Mouse (Mus musculus) kidney, postnatal 0 days (tissue): ENCODE measurements around the gene Luzp1. TPM values are rescaled to one million over a fixed set of nuclear protein-coding genes. Genes with fewer than 3 reads are reported as not detected.
A peak's percentile ranks its signal among the peaks of the same experiment; 100 is the strongest.

Experiments used
- ATAC-seq: fragments of 200-750 bp; cut with Nextera tagmentation; replicated peaks from 2 replicates; pipeline ENCODE4 v1.8.0; 2017; ENCODE audit warnings: low read depth, moderate number of reproducible peaks, moderate TSS enrichment, moderate library complexity; ENCODE audit not compliant: low FRiP score
- DNase-seq: peaks from one replicate; pipeline ENCODE4 v3.0.0-alpha.2; 2016; ENCODE audit warnings: low spot score
- H3K27ac ChIP-seq: fragments of 300-500 bp; sonication (generic); 2 replicates; pipeline ENCODE4 v1.5.1; 2014; ENCODE audit warnings: mild to moderate bottlenecking
- H3K27me3 ChIP-seq: fragments of 300-500 bp; sonication (generic); 2 replicates; pipeline ENCODE4 v1.6.1; 2014; ENCODE audit warnings: low read length, mixed read lengths; ENCODE audit not compliant: insufficient read depth
- H3K36me3 ChIP-seq: fragments of 300-500 bp; sonication (generic); 2 replicates; pipeline ENCODE4 v1.6.1; 2014; ENCODE audit warnings: low read length, mixed read lengths; ENCODE audit not compliant: insufficient read depth
- H3K4me1 ChIP-seq: fragments of 300-500 bp; sonication (generic); replicated peaks from 2 replicates; pipeline ENCODE4 v1.6.1; 2014; ENCODE audit warnings: antibody characterized with exemption, low read length, mixed read lengths; ENCODE audit not compliant: insufficient read depth
- H3K4me2 ChIP-seq: fragments of 300-500 bp; sonication (generic); 2 replicates; pipeline ENCODE4 v1.6.1; 2014; ENCODE audit warnings: mild to moderate bottlenecking, low read length, moderate library complexity, mixed read lengths
- H3K4me3 ChIP-seq: fragments of 300-500 bp; sonication (generic); replicated peaks from 2 replicates; pipeline ENCODE4 v1.5.1; 2014; ENCODE audit warnings: low read depth, low read length
- H3K9ac ChIP-seq: fragments of 300-500 bp; sonication (generic); 2 replicates; pipeline ENCODE4 v1.6.1; 2014; ENCODE audit warnings: low read depth, low read length
- H3K9me3 ChIP-seq: fragments of 300-500 bp; sonication (generic); replicated peaks from 2 replicates; pipeline ENCODE4 v1.6.1; 2016; ENCODE audit warnings: low read length, inconsistent platforms, mixed read lengths
- CTCF ChIP-seq: IDR thresholded peaks from 2 replicates; pipeline ENCODE4 v1.5.1; 2016; ENCODE audit warnings: antibody characterized with exemption, low read depth, mild to moderate bottlenecking, moderate library complexity
- WGBS: fragments of 180-500 bp; shearing (Covaris S2); extraction: QIAGEN DNeasy Blood & Tissue Kit; methylation state at CpG from one replicate; pipeline ENCODE4 v1.1.7; 2014; 5-methylcytosine and 5-hydroxymethylcytosine counted together
- polyA plus RNA-seq: library from polyadenylated mRNA; unstranded; fragments of >200 nt; fragmentation: Nextera tagmentation; extraction: Ambion mirVana; gene quantifications from 2 replicates; pipeline ENCODE4 v1.2.1, GENCODE M21; 2015

Luzp1 gene
- polyA plus RNA-seq, 1 experiment from 2014 or later = 111 TPM

DNA sequence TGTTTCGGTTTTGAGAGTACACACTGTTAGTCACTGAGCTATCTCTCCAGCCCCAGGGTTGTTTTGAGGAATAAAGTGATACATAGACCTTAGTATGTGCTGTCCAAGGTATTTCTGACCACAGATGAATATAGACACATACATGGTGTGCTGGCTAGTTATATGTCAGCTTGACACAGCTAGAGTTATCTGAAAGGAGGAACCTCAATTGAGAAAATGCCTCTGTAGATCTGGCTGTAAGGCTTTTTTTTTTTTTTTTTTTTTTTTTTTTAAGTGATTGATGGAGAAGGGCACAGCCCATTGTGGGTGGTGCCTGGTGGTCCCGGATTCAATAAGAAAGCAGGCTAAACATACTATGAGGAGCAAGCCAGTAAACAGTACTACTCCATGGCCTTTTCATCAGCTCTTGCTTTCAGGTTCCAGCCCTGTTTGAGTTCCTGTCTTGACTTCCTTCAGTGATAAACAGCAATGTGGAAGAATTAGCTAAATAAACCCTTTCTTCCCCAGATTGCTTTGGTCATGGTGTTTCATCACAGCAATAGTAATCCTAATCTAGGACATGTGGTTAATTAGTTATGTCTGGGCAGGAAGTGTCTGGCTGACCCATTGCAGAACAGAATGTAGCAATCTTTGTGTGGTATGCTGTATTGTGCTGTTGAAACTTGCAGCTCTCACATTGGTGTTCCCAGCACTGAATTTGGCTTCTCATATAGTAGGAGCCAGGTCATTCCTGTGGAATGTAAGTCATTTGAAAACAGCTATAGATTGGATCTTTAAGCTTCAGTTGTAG, 36.1 kb downstream of the Luzp1 start:
- Histone ChIP-seq H3K4me1 (0 out of 2 replicates have a peak, but pooled peaks cover 10% of the 10 kb centered on the region), H3K36me3 (no peaks in the 10 kb centered on the region), H3K9me3 (no peaks in the 10 kb centered on the region), H3K27ac (no peak overlapping the region), H3K4me3 (no peak overlapping the region), H3K4me2 (no peak overlapping the region), H3K9ac (no peak overlapping the region), H3K27me3 (no peaks in the 10 kb centered on the region)
- DNase-seq (peak; percentile 20), ATAC-seq (no peak)
- 44% methylated on average over 2 of the region's 2 CpGs for WGBS
- TF ChIP-seq CTCF = no peak

DNA sequence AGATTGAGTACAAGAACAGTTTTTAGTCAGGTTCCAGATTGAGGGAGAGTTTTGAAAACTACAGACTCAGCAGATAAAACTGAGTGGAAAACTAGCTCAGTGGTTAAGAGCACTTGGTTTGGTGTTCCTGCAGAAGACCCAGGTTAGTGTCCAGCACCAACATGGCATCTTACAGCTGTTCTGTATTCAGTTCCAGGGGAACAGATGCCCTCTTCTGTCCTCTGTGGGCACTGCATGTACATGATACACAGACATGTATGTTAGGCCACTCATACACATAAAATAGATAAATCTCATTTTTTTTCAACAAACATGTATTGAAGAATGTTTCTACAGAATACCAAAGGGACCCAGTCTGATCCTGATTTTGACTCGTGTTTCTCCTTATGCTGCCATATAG, 40.3 kb downstream of the Luzp1 start:
- no peak overlapping the region for H3K27ac ChIP-seq
- ATAC-seq = no peak
- H3K4me1 ChIP-seq = peaks cover 5% of the 10 kb centered on the region; the same call in 1 of the 2 replicates
- TF ChIP-seq CTCF = peak; percentile 58; the same call in 1 of the 2 replicates
- WGBS = 92% methylated on average over 1 of the region's 1 CpGs
- no peaks in the 10 kb centered on the region for H3K27me3 ChIP-seq
- DNase-seq = no peak
- H3K4me3 ChIP-seq = no peak overlapping the region
- H3K9ac ChIP-seq = no peak overlapping the region
- H3K4me2 ChIP-seq = no peak overlapping the region
- H3K36me3 ChIP-seq = no peaks in the 10 kb centered on the region
- no peaks in the 10 kb centered on the region for H3K9me3 ChIP-seq

DNA sequence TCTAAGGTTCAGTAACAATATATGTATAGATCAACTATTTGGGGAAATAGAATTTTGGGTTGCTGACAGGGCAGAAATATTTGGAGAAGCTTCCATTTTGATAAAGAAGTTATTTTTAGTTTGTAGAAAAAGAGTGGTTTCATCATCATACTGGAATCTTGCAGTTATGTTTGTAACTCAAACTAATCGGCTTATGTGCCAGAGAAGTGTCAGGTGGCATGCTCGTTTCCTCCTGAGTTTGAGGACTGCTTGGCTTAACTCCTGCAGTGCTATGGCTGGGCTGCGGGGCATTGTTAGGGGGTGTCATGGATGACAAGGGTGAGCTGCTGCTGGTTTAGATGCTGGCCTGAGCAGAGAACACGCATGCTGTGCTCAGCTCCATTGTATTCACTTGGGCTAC, 42.1 kb downstream of the Luzp1 start:
- H3K9me3 ChIP-seq = no peaks in the 10 kb centered on the region
- DNase-seq = no peak
- H3K27ac ChIP-seq = no peak overlapping the region
- WGBS = 45% methylated on average over 4 of the region's 4 CpGs
- peaks cover 3% of the 10 kb centered on the region; the same call in 1 of the 2 replicates for H3K4me1 ChIP-seq
- no peak for ATAC-seq
- no peak overlapping the region for H3K4me2 ChIP-seq
- H3K27me3 ChIP-seq = no peaks in the 10 kb centered on the region
- H3K4me3 ChIP-seq = no peak overlapping the region
- TF ChIP-seq CTCF = no peak
- H3K9ac ChIP-seq = no peak overlapping the region
- H3K36me3 ChIP-seq = no peaks in the 10 kb centered on the region

DNA sequence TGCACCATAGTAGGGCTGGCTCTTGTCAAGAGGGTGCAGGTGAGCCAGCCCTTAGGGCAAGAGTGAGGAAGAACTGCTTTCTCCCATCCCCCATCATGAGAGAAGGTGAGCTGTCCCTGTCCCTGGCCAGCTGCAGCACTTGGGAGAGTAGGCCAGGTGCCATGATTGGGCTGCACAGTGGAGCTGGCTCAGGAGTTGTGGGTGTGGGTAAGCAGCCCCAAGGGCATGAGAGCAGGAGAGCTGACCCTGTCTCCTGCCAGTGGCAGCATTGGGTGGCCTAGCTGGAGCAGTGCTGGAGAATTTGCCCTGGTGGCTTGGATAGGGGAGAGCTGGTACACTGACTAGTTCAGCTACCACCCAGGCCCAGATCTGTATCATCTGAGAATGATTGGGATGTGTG, 43.3 kb downstream of the Luzp1 start:
- Histone ChIP-seq H3K4me1 (peaks cover 3% of the 10 kb centered on the region; the same call in 1 of the 2 replicates), H3K27ac (no peak overlapping the region), H3K4me3 (no peak overlapping the region), H3K4me2 (no peak overlapping the region), H3K27me3 (no peaks in the 10 kb centered on the region), H3K36me3 (no peaks in the 10 kb centered on the region), H3K9me3 (no peaks in the 10 kb centered on the region), H3K9ac (no peak overlapping the region)
- no peak for TF ChIP-seq CTCF
- no peak for DNase-seq
- no peak for ATAC-seq

DNA sequence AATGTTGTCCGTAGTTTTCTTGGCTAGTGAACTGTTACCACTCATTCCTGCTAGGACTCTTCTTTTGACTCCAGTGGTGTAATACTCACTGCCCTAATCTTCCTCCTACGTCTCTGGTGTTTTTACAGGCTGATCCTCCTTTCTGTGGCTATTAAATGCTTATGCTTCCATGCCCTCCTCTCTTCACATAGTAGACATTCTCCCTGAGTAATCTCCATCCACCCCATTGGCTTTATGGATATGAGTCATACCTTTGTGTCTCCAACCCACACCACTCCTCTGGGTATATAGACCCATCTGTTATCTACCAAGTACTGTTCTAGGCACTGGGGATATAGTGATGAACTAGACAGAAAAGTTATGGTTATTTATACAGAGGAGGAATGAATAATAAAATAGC, 48.6 kb downstream of the Luzp1 start:
- Histone ChIP-seq H3K4me2 (no peak overlapping the region), H3K27me3 (no peaks in the 10 kb centered on the region), H3K36me3 (no peaks in the 10 kb centered on the region), H3K27ac (no peak overlapping the region), H3K4me3 (no peak overlapping the region), H3K9me3 (no peaks in the 10 kb centered on the region), H3K9ac (no peak overlapping the region), H3K4me1 (0 out of 2 replicates have a peak, but pooled peaks cover 5% of the 10 kb centered on the region)
- DNase-seq = no peak
- TF ChIP-seq CTCF = no peak
- no peak for ATAC-seq
- WGBS = 67% methylated on average over 2 of the region's 2 CpGs

DNA sequence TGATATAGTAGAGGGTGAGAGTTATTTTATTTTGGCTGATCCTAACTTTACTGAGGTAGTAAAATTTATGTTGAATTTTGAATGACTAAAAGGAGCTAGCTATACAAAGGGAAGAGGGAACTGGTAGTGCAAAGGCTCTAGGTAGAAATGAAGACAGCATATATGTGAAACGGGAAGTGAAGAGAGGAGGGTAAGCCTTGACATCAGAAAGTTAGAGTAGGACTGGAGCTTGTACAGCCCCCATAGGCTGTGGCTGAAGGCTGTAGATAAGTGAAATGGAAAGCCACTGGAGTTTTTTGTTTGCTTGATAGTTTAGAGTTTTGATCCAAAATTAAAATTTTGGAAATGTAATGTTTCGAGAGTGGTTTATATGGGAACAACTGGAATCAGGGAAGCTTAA, 49.0 kb downstream of the Luzp1 start:
- 0 out of 2 replicates have a peak, but pooled peaks cover 5% of the 10 kb centered on the region for H3K4me1 ChIP-seq
- no peak overlapping the region for H3K9ac ChIP-seq
- 90% methylated on average over 2 of the region's 2 CpGs for WGBS
- no peaks in the 10 kb centered on the region for H3K9me3 ChIP-seq
- H3K4me3 ChIP-seq = no peak overlapping the region
- no peaks in the 10 kb centered on the region for H3K27me3 ChIP-seq
- DNase-seq (no peak), ATAC-seq (no peak)
- TF ChIP-seq CTCF = no peak
- H3K4me2 ChIP-seq = no peak overlapping the region
- no peak overlapping the region for H3K27ac ChIP-seq
- H3K36me3 ChIP-seq = no peaks in the 10 kb centered on the region
